Mouse (Mus musculus): ENCODE results near the gene Prdm4.

The Prdm4 gene

DNA sequence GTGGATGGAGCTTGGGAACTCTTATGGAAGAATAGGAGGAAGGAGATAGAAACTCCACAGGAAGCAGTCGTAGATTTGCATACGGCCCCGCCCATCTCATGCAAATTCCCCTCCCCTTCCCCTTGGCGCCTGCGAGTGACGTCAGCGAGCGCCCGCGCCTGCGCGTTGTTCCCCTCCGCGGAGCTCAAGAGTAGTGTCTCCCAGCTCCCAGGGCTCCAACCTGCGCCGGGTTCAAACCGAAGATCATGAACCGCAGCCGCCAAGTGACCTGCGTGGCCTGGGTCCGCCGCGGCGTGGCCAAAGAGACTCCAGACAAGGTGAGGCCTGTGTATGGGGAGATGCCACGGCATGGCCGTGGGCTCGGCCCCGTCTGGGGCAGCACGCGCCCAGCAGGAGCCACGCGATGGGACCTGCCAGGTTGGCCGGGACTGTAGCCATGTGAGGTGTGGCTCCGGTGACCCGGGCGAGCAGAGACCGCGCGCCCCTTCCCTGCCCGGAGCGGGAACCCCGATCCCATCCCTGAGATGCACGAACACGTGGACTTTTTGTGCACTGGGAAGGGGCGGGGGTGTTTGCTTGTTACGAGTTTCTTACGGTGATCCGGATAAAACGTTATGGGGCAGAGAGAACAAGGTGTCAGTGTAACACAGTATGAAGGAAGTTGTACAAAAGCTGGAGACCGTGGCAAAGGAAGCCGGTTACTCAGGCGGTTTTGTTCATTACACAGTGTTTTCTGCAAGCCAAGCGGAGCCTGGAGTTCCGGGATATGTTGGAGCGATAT, 45.1 kb downstream of the Prdm4 start:
- DNase-seq = peak; percentile 95 to 96

DNA sequence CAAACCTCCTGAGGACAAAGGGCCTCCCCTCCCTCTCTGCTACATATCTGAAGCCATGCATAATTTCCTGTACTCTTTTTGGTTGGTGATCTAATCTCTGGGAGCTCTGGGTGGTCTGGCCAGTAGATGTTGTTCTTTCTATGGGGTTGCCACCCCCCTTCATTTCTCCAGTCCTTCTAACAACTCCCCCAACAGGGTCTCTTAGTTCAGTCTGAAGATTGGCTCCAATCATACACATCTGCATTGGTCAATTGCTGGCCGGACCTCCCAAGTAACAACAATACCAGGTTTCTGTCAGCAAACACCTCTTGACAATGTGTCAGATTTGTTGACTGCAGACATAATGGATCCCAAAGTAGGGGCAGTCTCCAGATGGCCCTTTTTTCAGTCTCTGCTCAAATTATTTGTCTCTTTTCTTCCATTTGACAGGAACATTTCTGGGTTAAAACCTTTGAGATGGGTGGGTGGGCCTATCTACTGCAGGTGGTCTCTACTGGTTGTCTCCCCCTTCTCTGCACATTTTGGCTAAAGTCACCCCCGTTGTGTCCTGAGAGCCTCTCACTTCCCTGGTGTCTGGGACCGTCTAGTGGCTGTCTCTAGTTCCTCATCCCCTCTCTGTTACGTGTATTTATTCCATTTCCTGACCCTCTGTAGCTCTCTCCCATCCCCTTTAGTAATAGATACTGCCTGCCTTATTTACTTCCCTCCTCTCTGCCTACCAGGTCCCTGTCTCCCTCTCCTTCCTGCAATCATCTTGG, 70.7 kb downstream of the Prdm4 start:
- DNase-seq = no peak
